Mouse (Mus musculus): ENCODE measurements around the gene D17Wsu92e. TPM values are rescaled to one million over a fixed set of nuclear protein-coding genes. Genes with fewer than 3 reads are reported as not detected.
"Not testable (repeated sequence)": the region's sequence is repeated elsewhere in the genome, so short reads cannot be mapped to it uniquely, and the experiment has no call there.

The D17Wsu92e gene
- polyA plus RNA-seq, 1 experiment from 2014 or later: 10.6 TPM

- 93% methylated on average over 4 of the region's 4 CpGs for WGBS
- not testable (repeated sequence) for H3K4me2 ChIP-seq (replicated peaks); H3K9me3 ChIP-seq; H3K27me3 ChIP-seq; ATAC-seq (replicated peaks); H3K36me3 ChIP-seq; H3K4me3 ChIP-seq; H3K27ac ChIP-seq (replicated peaks); H3K9ac ChIP-seq (replicated peaks)
- peaks cover 15% of the 10 kb centered on the region for H3K4me1 ChIP-seq
Observed at GRCm38 (mm10) chr17:27837850-27838249, 17.4 kb upstream of the D17Wsu92e start, which contains the start of gene Snrpc. Gene Snrpc (plus strand): TSS chr17:27838150.

- H3K36me3 ChIP-seq: no peaks in the 10 kb centered on the region
- H3K4me2 ChIP-seq (replicated peaks): no peak overlapping the region
Observed at GRCm38 (mm10) chr17:27830411-27830810, 10.0 kb upstream of the D17Wsu92e start.

GRCm38 (mm10) chr17:27827511-27827910 lies 7.1 kb upstream of the D17Wsu92e start:
- 20% methylated on average over 6 of the region's 6 CpGs for WGBS
- H3K4me2 ChIP-seq (replicated peaks): no peak overlapping the region

More at GRCm38 (mm10) chr17:27830411-27830810, 10.0 kb upstream of the D17Wsu92e start:
- Histone ChIP-seq H3K9ac (replicated peaks) (no peak overlapping the region), H3K27me3 (0 out of 2 replicates have a peak, but pooled peaks cover 5% of the 10 kb centered on the region), H3K4me3 (no peak overlapping the region), H3K27ac (replicated peaks) (no peak overlapping the region), H3K9me3 (no peaks in the 10 kb centered on the region), H3K4me1 (no peaks in the 10 kb centered on the region)
- no peak for ATAC-seq (replicated peaks)
- 54% methylated on average over 7 of the region's 7 CpGs for WGBS

GRCm38 (mm10) chr17:27826908-27827383 lies 6.5 kb upstream of the D17Wsu92e start:
- Histone ChIP-seq H3K4me2 (replicated peaks) (peak overlapping the region; percentile 20), H3K4me1 (no peaks in the 10 kb centered on the region), H3K36me3 (no peaks in the 10 kb centered on the region), H3K27ac (replicated peaks) (no peak overlapping the region), H3K9me3 (no peaks in the 10 kb centered on the region), H3K9ac (replicated peaks) (no peak overlapping the region), H3K4me3 (no peak overlapping the region), H3K27me3 (no peaks in the 10 kb centered on the region)
- no peak for ATAC-seq (replicated peaks)
- 1% methylated on average over 8 of the region's 9 CpGs for WGBS

More at GRCm38 (mm10) chr17:27827511-27827910, 7.1 kb upstream of the D17Wsu92e start:
- H3K36me3 ChIP-seq: no peaks in the 10 kb centered on the region
- no peaks in the 10 kb centered on the region for H3K27me3 ChIP-seq
- no peak overlapping the region for H3K4me3 ChIP-seq
- no peak overlapping the region for H3K27ac ChIP-seq (replicated peaks)
- no peaks in the 10 kb centered on the region for H3K4me1 ChIP-seq
- H3K9ac ChIP-seq (replicated peaks): no peak overlapping the region
- no peak for ATAC-seq (replicated peaks)
- no peaks in the 10 kb centered on the region for H3K9me3 ChIP-seq

GRCm38 (mm10) chr17:27825984-27826905 lies 5.8 kb upstream of the D17Wsu92e start:
- H3K4me3 ChIP-seq: peak overlapping the region; percentile 19
- H3K36me3 ChIP-seq: no peaks in the 10 kb centered on the region
- no peak for ATAC-seq (replicated peaks)
- peak overlapping the region; percentile 31 for H3K4me2 ChIP-seq (replicated peaks)
- 5% methylated on average over 22 of the region's 22 CpGs for WGBS
- H3K27me3 ChIP-seq: no peaks in the 10 kb centered on the region
- 0 out of 2 replicates have a peak overlapping the region, but pooled peaks have one; percentile 14 for H3K9ac ChIP-seq (replicated peaks)
- H3K9me3 ChIP-seq: no peaks in the 10 kb centered on the region
- H3K4me1 ChIP-seq: peaks cover 3% of the 10 kb centered on the region
- H3K27ac ChIP-seq (replicated peaks): no peak overlapping the region

GRCm38 (mm10) chr17:27825539-27825938 lies 5.1 kb upstream of the D17Wsu92e start:
- WGBS: 49% methylated on average over 3 of the region's 3 CpGs
- Histone ChIP-seq H3K9ac (replicated peaks) (no peak overlapping the region), H3K4me1 (peaks cover 6% of the 10 kb centered on the region), H3K27ac (replicated peaks) (no peak overlapping the region), H3K4me2 (replicated peaks) (no peak overlapping the region), H3K4me3 (no peak overlapping the region), H3K27me3 (no peaks in the 10 kb centered on the region), H3K36me3 (no peaks in the 10 kb centered on the region), H3K9me3 (no peaks in the 10 kb centered on the region)
- no peak for ATAC-seq (replicated peaks)

GRCm38 (mm10) chr17:27824941-27825340 lies 4.5 kb upstream of the D17Wsu92e start:
- no peak for ATAC-seq (replicated peaks)
- Histone ChIP-seq H3K27ac (replicated peaks) (no peak overlapping the region), H3K9ac (replicated peaks) (no peak overlapping the region), H3K36me3 (no peaks in the 10 kb centered on the region), H3K27me3 (no peaks in the 10 kb centered on the region), H3K4me2 (replicated peaks) (no peak overlapping the region), H3K4me3 (no peak overlapping the region), H3K4me1 (peaks cover 6% of the 10 kb centered on the region), H3K9me3 (no peaks in the 10 kb centered on the region)
- 85% methylated on average over 1 of the region's 1 CpGs for WGBS

GRCm38 (mm10) chr17:27823142-27823905 lies 2.9 kb upstream of the D17Wsu92e start:
- H3K27ac ChIP-seq (replicated peaks): no peak overlapping the region
- WGBS: 81% methylated on average over 9 of the region's 9 CpGs
- ATAC-seq (replicated peaks): no peak
- no peak overlapping the region for H3K4me3 ChIP-seq
- H3K9ac ChIP-seq (replicated peaks): no peak overlapping the region
- no peak overlapping the region for H3K4me2 ChIP-seq (replicated peaks)
- peaks cover 21% of the 10 kb centered on the region for H3K4me1 ChIP-seq
- H3K9me3 ChIP-seq: no peaks in the 10 kb centered on the region
- H3K27me3 ChIP-seq: no peaks in the 10 kb centered on the region
- H3K36me3 ChIP-seq: no peaks in the 10 kb centered on the region

- no peak; the same call in 1 of the 2 replicates for ATAC-seq (replicated peaks)
- Histone ChIP-seq H3K9ac (replicated peaks) (no peak overlapping the region), H3K36me3 (no peaks in the 10 kb centered on the region), H3K4me1 (peaks cover 31% of the 10 kb centered on the region), H3K4me2 (replicated peaks) (peak overlapping the region; percentile 64), H3K27ac (replicated peaks) (peak overlapping the region; percentile 86; the same call in 1 of the 2 replicates), H3K4me3 (peak overlapping the region; percentile 82; the same call in 1 of the 2 replicates), H3K27me3 (no peaks in the 10 kb centered on the region), H3K9me3 (no peaks in the 10 kb centered on the region)
- WGBS: 62% methylated on average over 9 of the region's 9 CpGs
Observed at GRCm38 (mm10) chr17:27821407-27822338, 1.2 kb upstream of the D17Wsu92e start.

- no peaks in the 10 kb centered on the region for H3K9me3 ChIP-seq
- peak overlapping the region; percentile 83 for H3K4me2 ChIP-seq (replicated peaks)
- peaks cover 31% of the 10 kb centered on the region for H3K4me1 ChIP-seq
- peak; percentile 91 for ATAC-seq (replicated peaks)
- H3K27ac ChIP-seq (replicated peaks): peak overlapping the region; percentile 68
- peak overlapping the region; percentile 89 for H3K9ac ChIP-seq (replicated peaks)
- WGBS: under 1% methylated on average over 43 of the region's 62 CpGs
- H3K4me3 ChIP-seq: peak overlapping the region; percentile 82
- H3K36me3 ChIP-seq: no peaks in the 10 kb centered on the region
- H3K27me3 ChIP-seq: no peaks in the 10 kb centered on the region
Observed at GRCm38 (mm10) chr17:27819971-27820567, 379 bp downstream of the D17Wsu92e start.

GRCm38 (mm10) chr17:27819521-27819970 lies 902 bp downstream of the D17Wsu92e start:
- H3K4me3 ChIP-seq: peak overlapping the region; percentile 82
- 2% methylated on average over 20 of the region's 20 CpGs for WGBS
- H3K36me3 ChIP-seq: no peaks in the 10 kb centered on the region
- peak overlapping the region; percentile 83 for H3K4me2 ChIP-seq (replicated peaks)
- H3K27ac ChIP-seq (replicated peaks): peak overlapping the region; percentile 68
- no peak for ATAC-seq (replicated peaks)
- H3K4me1 ChIP-seq: peaks cover 31% of the 10 kb centered on the region
- no peaks in the 10 kb centered on the region for H3K9me3 ChIP-seq
- peak overlapping the region; percentile 89 for H3K9ac ChIP-seq (replicated peaks)
- H3K27me3 ChIP-seq: no peaks in the 10 kb centered on the region
